Comparison of ENCODE assay signal across 10 mouse cellular contexts in the genomic region with DNA sequence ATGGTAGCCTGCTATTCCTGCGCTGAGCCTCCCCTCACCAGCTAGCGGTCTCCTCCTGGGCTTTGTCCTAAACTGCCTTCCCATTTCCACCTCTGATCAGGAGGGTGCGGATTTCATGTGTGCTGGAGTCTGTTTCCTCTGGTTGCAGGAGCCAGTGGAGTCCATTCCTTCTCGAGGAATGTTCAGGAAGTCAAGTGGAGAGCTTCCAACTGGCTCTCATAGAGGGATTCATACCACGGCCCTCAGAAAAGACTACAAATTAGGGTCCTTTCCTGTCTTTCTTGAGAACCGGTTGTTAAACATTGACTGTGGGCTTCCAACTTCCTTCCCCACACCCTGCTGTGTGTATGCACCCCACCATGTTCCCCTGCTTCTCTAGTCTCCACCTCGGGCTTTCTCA.
DNase-seq lines count a peak whose midpoint lies in the region; ATAC-seq lines count a peak whose summit lies in the region.
"Had no signal": no experiment of that assay in that cellular context is flagged by ENCODE, and none has a peak within 500 bp of the region (broad histone marks: within the 10 kb centered on the region; RNA-seq: fewer than 3 reads in every experiment).

No protein-coding gene starts in this region.

- DNase-seq in heart, adult 8-10 months (ENCODE audit: low spot score): peak; percentile 15
- DNase-seq in lung, postnatal 10 days: peak; percentile 54
- DNase-seq in gastrocnemius, postnatal 4 days (ENCODE audit: low spot score in 2 of 2): no peak
- no peak for DNase-seq in adrenal gland, adult 2 months
- DNase-seq: cerebellum, postnatal 25 days had no signal

- 61% methylated on average over 7 of the region's 7 CpGs for WGBS in heart, embryonic 12.5 days
- 46% methylated on average over 7 of the region's 7 CpGs for WGBS in intestine, embryonic 15.5 days
- WGBS in neural tube, embryonic 15.5 days: 76% methylated on average over 7 of the region's 7 CpGs

- H3K9me3 ChIP-seq in heart, embryonic 12.5 days (replicated peaks): no peaks in the 10 kb centered on the region
- H3K9me3 ChIP-seq in intestine, embryonic 15.5 days: no peaks in the 10 kb centered on the region
- no peaks in the 10 kb centered on the region for H3K9me3 ChIP-seq in neural tube, embryonic 15.5 days (replicated peaks)

- H3K27ac ChIP-seq in heart, embryonic 12.5 days (ENCODE audit: poor library complexity, severe bottlenecking): no peak overlapping the region
- 0 out of 2 replicates have a peak overlapping the region, but pooled peaks have one; percentile 6 for H3K27ac ChIP-seq in brown adipose tissue, adult 24 weeks (replicated peaks; ENCODE audit: low read depth, low read length)
- peak overlapping the region; percentile 8; the same call in 1 of the 2 replicates for H3K27ac ChIP-seq in intestine, embryonic 15.5 days
- no peak overlapping the region for H3K27ac ChIP-seq in neural tube, embryonic 15.5 days (replicated peaks)

- H3K36me3 ChIP-seq in heart, embryonic 12.5 days: no peaks in the 10 kb centered on the region
- H3K36me3 ChIP-seq in intestine, embryonic 15.5 days: no peaks in the 10 kb centered on the region
- no peaks in the 10 kb centered on the region for H3K36me3 ChIP-seq in neural tube, embryonic 15.5 days
- H3K36me3 ChIP-seq: G1E had no signal

- H3K4me3 ChIP-seq in heart, embryonic 12.5 days: no peak overlapping the region
- H3K4me3 ChIP-seq in brown adipose tissue, adult 24 weeks (ENCODE audit: insufficient read depth, low read depth, low read length): no peak overlapping the region
- H3K4me3 ChIP-seq in intestine, embryonic 15.5 days (replicated peaks): no peak overlapping the region
- no peak overlapping the region for H3K4me3 ChIP-seq in neural tube, embryonic 15.5 days (replicated peaks)

- peaks cover 32% of the 10 kb centered on the region for H3K4me1 ChIP-seq in heart, embryonic 12.5 days (replicated peaks)
- peaks cover 8% of the 10 kb centered on the region; the same call in 1 of the 2 replicates for H3K4me1 ChIP-seq in brown adipose tissue, adult 24 weeks (ENCODE audit: control insufficient read depth, insufficient read depth, insufficient read length, low read length)
- peaks cover 20% of the 10 kb centered on the region for H3K4me1 ChIP-seq in intestine, embryonic 15.5 days (replicated peaks)
- H3K4me1 ChIP-seq in neural tube, embryonic 15.5 days: peaks cover 24% of the 10 kb centered on the region

- H3K27me3 ChIP-seq in heart, embryonic 12.5 days (replicated peaks): peaks cover 20% of the 10 kb centered on the region; the same call in 1 of the 2 replicates
- no peaks in the 10 kb centered on the region for H3K27me3 ChIP-seq in intestine, embryonic 15.5 days (replicated peaks)
- no peaks in the 10 kb centered on the region for H3K27me3 ChIP-seq in neural tube, embryonic 15.5 days (replicated peaks)

- no peak overlapping the region for H3K4me2 ChIP-seq in heart, embryonic 12.5 days
- 0 out of 2 replicates have a peak overlapping the region, but pooled peaks have one; percentile 4 for H3K4me2 ChIP-seq in intestine, embryonic 15.5 days (replicated peaks)
- no peak overlapping the region for H3K4me2 ChIP-seq in neural tube, embryonic 15.5 days

- H3K9ac ChIP-seq in heart, embryonic 12.5 days: no peak overlapping the region
- H3K9ac ChIP-seq in intestine, embryonic 15.5 days: no peak overlapping the region
- H3K9ac ChIP-seq in neural tube, embryonic 15.5 days (replicated peaks): no peak overlapping the region

- no peak for ATAC-seq in heart, embryonic 12.5 days (ENCODE audit: insufficient number of reproducible peaks, low FRiP score)
- ATAC-seq in intestine, embryonic 15.5 days: peak; percentile 36
- no peak for ATAC-seq in neural tube, embryonic 15.5 days (ENCODE audit: low FRiP score)

Comparison
In these comparisons a context has a peak if more than half of its experiments do, and no peak if none do; other contexts are left out.
1. DNase-seq: peak in heart, adult 8-10 months (single experiment) and lung, postnatal 10 days (single experiment); none in gastrocnemius, postnatal 4 days (0 of 2) and adrenal gland, adult 2 months (single experiment).
2. H3K27ac ChIP-seq: peak in brown adipose tissue, adult 24 weeks (single experiment) and intestine, embryonic 15.5 days (single experiment); none in heart, embryonic 12.5 days (single experiment) and neural tube, embryonic 15.5 days (single experiment).